Mouse (Mus musculus) heart, embryonic 14.5 days (tissue): ENCODE results near the gene Nhsl1. TPM values are rescaled to one million over a fixed set of nuclear protein-coding genes. Genes with fewer than 3 reads are reported as not detected.

ENCODE experiments used
- ATAC-seq: fragments of 200-750 bp; cut with Nextera tagmentation; 2 replicates; pipeline ENCODE4 v1.8.0; 2017; ENCODE audit warnings: low read depth, moderate TSS enrichment; ENCODE audit not compliant: insufficient number of reproducible peaks, insufficient read depth, low FRiP score
- H3K27ac ChIP-seq, 2 experiments: fragments of 200-500 bp in 1 of 2; fragments of 300-500 bp in 1 of 2; sonication (generic) in 1 of 2; replicated peaks in 1 of 2; 2 replicates each; pipeline ENCODE4 v1.5.1; 2012 to 2014; ENCODE audit warnings: low read depth in 2 of 2, low read length in 2 of 2, control low read depth in 1 of 2, mild to moderate bottlenecking in 1 of 2, mixed read lengths in 1 of 2; ENCODE audit not compliant: control insufficient read depth in 1 of 2, insufficient read depth in 1 of 2
- H3K27me3 ChIP-seq: fragments of 300-500 bp; sonication (generic); 2 replicates; pipeline ENCODE4 v1.6.1; 2014; ENCODE audit warnings: mild to moderate bottlenecking, low read length, control low read depth; ENCODE audit not compliant: control insufficient read depth, insufficient read depth
- H3K36me3 ChIP-seq: fragments of 300-500 bp; sonication (generic); 2 replicates; pipeline ENCODE4 v1.6.1; 2014; ENCODE audit warnings: mild to moderate bottlenecking, control low read depth, low read length, mixed read lengths; ENCODE audit not compliant: control insufficient read depth, insufficient read depth
- H3K4me1 ChIP-seq, 2 experiments: fragments of 200-500 bp in 1 of 2; fragments of 300-500 bp in 1 of 2; sonication (generic) in 1 of 2; 2 replicates each; pipeline ENCODE4 v1.6.1; 2012 to 2014; ENCODE audit warnings: low read length in 2 of 2, control low read depth in 1 of 2, mixed read lengths in 1 of 2; ENCODE audit not compliant: control insufficient read depth in 2 of 2, insufficient read depth in 2 of 2
- H3K4me2 ChIP-seq: fragments of 300-500 bp; sonication (generic); 2 replicates; pipeline ENCODE4 v1.6.1; 2014; ENCODE audit warnings: mild to moderate bottlenecking, low read length
- H3K4me3 ChIP-seq, 2 experiments: fragments of 200-500 bp in 1 of 2; fragments of 300-500 bp in 1 of 2; sonication (generic) in 1 of 2; 2 replicates each; pipeline ENCODE4 v1.5.1; 2012 to 2014; ENCODE audit warnings: low read length in 2 of 2, mild to moderate bottlenecking in 2 of 2, control low read depth in 1 of 2, low read depth in 1 of 2, moderate library complexity in 1 of 2; ENCODE audit not compliant: control insufficient read depth in 1 of 2, insufficient read depth in 1 of 2
- H3K9ac ChIP-seq: fragments of 300-500 bp; sonication (generic); 2 replicates; pipeline ENCODE4 v1.6.1; 2014; ENCODE audit warnings: mild to moderate bottlenecking, low read length
- H3K9me3 ChIP-seq: fragments of 300-500 bp; sonication (generic); 2 replicates; pipeline ENCODE4 v1.6.1; 2016; ENCODE audit warnings: low read length, control low read depth; ENCODE audit not compliant: control insufficient read depth
- WGBS: fragments of 180-500 bp; shearing (Covaris S2); extraction: QIAGEN DNeasy Blood & Tissue Kit; methylation state at CpG from one replicate; pipeline ENCODE4 v1.1.7; 2014; 5-methylcytosine and 5-hydroxymethylcytosine counted together
- polyA plus RNA-seq: library from polyadenylated mRNA; unstranded; fragments of >200 nt; fragmentation: Nextera tagmentation; extraction: Ambion mirVana; gene quantifications from 2 replicates; pipeline ENCODE4 v1.2.1, GENCODE M21; 2014

Gene Nhsl1
- polyA plus RNA-seq, 1 experiment from 2014 or later: 19.4 TPM

DNA sequence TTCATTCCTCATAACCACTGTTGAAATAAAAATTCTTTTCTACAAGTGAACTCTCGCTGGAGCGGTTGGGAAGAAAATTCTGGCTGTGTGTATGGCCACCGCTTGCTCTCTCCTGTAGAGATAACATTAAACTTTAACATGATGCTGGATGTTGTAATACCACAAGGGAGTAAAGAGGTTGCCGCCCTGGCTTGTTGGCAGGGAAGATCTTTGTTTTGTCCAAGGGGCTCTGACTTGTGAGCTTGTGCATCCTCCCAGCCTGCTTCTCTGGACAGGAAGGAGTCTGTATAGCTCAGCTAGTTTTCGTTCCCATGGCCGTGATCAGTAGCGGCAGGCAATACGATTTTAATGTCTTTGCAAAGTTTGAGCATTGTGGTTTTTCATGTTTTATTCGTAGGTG lies 109.1 kb downstream of the Nhsl1 start:
- Histone ChIP-seq H3K9me3 (0 out of 2 replicates have a peak, but pooled peaks cover 7% of the 10 kb centered on the region), H3K27ac (no peak overlapping the region), H3K27me3 (no peaks in the 10 kb centered on the region), H3K4me2 (no peak overlapping the region), H3K36me3 (peaks cover 7% of the 10 kb centered on the region), H3K4me1 (peaks cover 11 to 30% of the 10 kb centered on the region in 2 experiments), H3K4me3 (no peak overlapping the region), H3K9ac (no peak overlapping the region)
- no peak for ATAC-seq
- WGBS: 93% methylated on average over 9 of the region's 9 CpGs

GRCm38 (mm10) chr10:18429533-18429932 lies 110.7 kb downstream of the Nhsl1 start:
- H3K9me3 ChIP-seq: 0 out of 2 replicates have a peak, but pooled peaks cover 7% of the 10 kb centered on the region
- H3K36me3 ChIP-seq: peaks cover 7% of the 10 kb centered on the region
- 98% methylated on average over 3 of the region's 3 CpGs for WGBS
- H3K4me2 ChIP-seq: no peak overlapping the region
- no peak overlapping the region for H3K9ac ChIP-seq
- H3K4me3 ChIP-seq: no peak overlapping the region
- no peak for ATAC-seq
- peak overlapping the region in 1 of 2 experiments; percentile 92; a peak in 2 of 4 replicates for H3K27ac ChIP-seq
- H3K4me1 ChIP-seq: peaks cover 7 to 33% of the 10 kb centered on the region in 2 experiments; a peak in 3 of 4 replicates
- no peaks in the 10 kb centered on the region for H3K27me3 ChIP-seq

- Histone ChIP-seq H3K4me2 (peak overlapping the region; percentile 71), H3K36me3 (peaks cover 7% of the 10 kb centered on the region), H3K27ac (peak overlapping the region; percentile 31 to 92; a peak in 3 of 4 replicates), H3K9ac (peak overlapping the region; percentile 8; the same call in 1 of the 2 replicates), H3K27me3 (no peaks in the 10 kb centered on the region), H3K4me3 (peak overlapping the region in 1 of 2 experiments; percentile 50; a peak in 2 of 4 replicates), H3K4me1 (peaks cover 8 to 39% of the 10 kb centered on the region in 2 experiments), H3K9me3 (0 out of 2 replicates have a peak, but pooled peaks cover 7% of the 10 kb centered on the region)
- 68% methylated on average over 8 of the region's 8 CpGs for WGBS
- ATAC-seq: peak; percentile 64
Measured at GRCm38 (mm10) chr10:18430141-18430540, 111.4 kb downstream of the Nhsl1 start.

DNA sequence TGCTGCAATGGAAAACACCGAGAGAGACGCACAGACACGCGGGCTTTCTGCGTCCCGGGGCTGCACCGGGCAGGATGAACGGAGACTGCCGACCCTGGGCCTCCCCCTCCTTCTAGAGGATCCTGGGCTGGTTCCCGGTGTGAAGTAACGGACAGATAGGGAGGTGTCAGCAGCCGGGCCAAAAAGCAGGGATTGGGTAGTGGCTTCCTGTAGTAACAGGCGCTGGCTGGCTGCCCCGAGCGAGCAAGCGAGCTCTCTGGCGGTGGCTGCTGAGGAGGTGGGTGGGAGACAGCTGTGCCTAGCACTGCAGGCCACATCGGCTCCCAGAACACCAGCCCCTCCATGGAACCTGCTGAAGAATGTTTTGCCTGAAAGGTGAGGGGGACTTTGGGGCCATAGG lies 112.2 kb downstream of the Nhsl1 start:
- peak overlapping the region; percentile 50 to 53 for H3K4me3 ChIP-seq
- 0 out of 2 replicates have a peak, but pooled peaks cover 7% of the 10 kb centered on the region for H3K9me3 ChIP-seq
- H3K4me1 ChIP-seq: peaks cover 14 to 43% of the 10 kb centered on the region in 2 experiments
- H3K27ac ChIP-seq: peak overlapping the region; percentile 91 to 92
- H3K4me2 ChIP-seq: peak overlapping the region; percentile 71
- no peaks in the 10 kb centered on the region for H3K27me3 ChIP-seq
- ATAC-seq: peak; percentile 90
- H3K36me3 ChIP-seq: peaks cover 7% of the 10 kb centered on the region
- 0% methylated on average over 18 of the region's 18 CpGs for WGBS
- peak overlapping the region; percentile 78 for H3K9ac ChIP-seq

GRCm38 (mm10) chr10:18431546-18431945 lies 112.8 kb downstream of the Nhsl1 start:
- Histone ChIP-seq H3K27ac (peak overlapping the region; percentile 82 to 92), H3K9me3 (0 out of 2 replicates have a peak, but pooled peaks cover 7% of the 10 kb centered on the region), H3K4me2 (peak overlapping the region; percentile 71), H3K9ac (peak overlapping the region; percentile 78), H3K4me1 (peaks cover 16 to 47% of the 10 kb centered on the region in 2 experiments), H3K4me3 (peak overlapping the region; percentile 37 to 50; a peak in 3 of 4 replicates), H3K36me3 (peaks cover 7% of the 10 kb centered on the region), H3K27me3 (no peaks in the 10 kb centered on the region)
- WGBS: 20% methylated on average over 3 of the region's 3 CpGs
- ATAC-seq: no peak

- Histone ChIP-seq H3K4me1 (peaks cover 16 to 61% of the 10 kb centered on the region in 2 experiments), H3K4me2 (peak overlapping the region; percentile 44), H3K36me3 (no peaks in the 10 kb centered on the region), H3K27me3 (no peaks in the 10 kb centered on the region), H3K9ac (peak overlapping the region; percentile 52; the same call in 1 of the 2 replicates), H3K27ac (peak overlapping the region; percentile 35 to 81; a peak in 3 of 4 replicates), H3K9me3 (no peaks in the 10 kb centered on the region), H3K4me3 (no peak overlapping the region)
- no peak for ATAC-seq
- WGBS: 80% methylated on average over 6 of the region's 6 CpGs
Measured at GRCm38 (mm10) chr10:18435454-18435853, 116.7 kb downstream of the Nhsl1 start.

DNA sequence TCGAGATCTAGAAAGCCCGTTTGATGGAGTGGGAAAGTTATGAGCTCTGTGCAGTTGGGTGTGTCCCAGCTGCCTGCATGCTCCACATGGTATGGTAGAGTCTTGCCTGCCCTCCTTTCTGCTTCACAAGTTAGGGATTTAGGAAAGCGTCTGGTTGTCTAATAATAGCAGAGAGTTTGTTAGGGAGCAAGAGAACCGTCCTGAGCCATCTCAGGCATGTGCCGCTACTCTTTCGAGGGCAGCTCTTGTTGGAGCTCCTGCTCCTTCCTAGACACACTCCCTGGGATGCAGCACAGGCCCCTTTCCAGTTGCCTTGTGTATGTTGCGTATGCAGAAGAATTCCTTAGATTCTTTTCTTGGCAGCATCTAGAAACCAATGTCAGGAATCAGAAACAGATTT lies 117.2 kb downstream of the Nhsl1 start:
- H3K27me3 ChIP-seq: no peaks in the 10 kb centered on the region
- H3K4me3 ChIP-seq: no peak overlapping the region
- no peak for ATAC-seq
- peak overlapping the region; percentile 44 for H3K4me2 ChIP-seq
- 14% methylated on average over 7 of the region's 7 CpGs for WGBS
- H3K4me1 ChIP-seq: peaks cover 16 to 58% of the 10 kb centered on the region in 2 experiments
- peak overlapping the region; percentile 35 to 81 for H3K27ac ChIP-seq
- peak overlapping the region; percentile 52; the same call in 1 of the 2 replicates for H3K9ac ChIP-seq
- no peaks in the 10 kb centered on the region for H3K36me3 ChIP-seq
- H3K9me3 ChIP-seq: no peaks in the 10 kb centered on the region
